Mouse (Mus musculus) limb, embryonic 12.5 days (tissue): ENCODE measurements at regions not wholly inside any gene's neighbourhood (a gene's known extent, or its start where the extent isn't known, plus 50 kb on each side); places are given as distances from the start of the nearest gene placed in this dataset.

Experiments used
- ATAC-seq: fragments of 200-750 bp; cut with Nextera tagmentation; 2 replicates; pipeline ENCODE4 v1.8.0; 2017; ENCODE audit warnings: low read depth, moderate TSS enrichment; ENCODE audit not compliant: insufficient number of reproducible peaks, insufficient read depth, low FRiP score, low TSS enrichment
- H3K27ac ChIP-seq: fragments of 300-500 bp; sonication (generic); 2 replicates; pipeline ENCODE4 v1.5.1; 2016; ENCODE audit warnings: mild to moderate bottlenecking, moderate library complexity
- H3K27me3 ChIP-seq: fragments of 300-500 bp; sonication (generic); 2 replicates; pipeline ENCODE4 v1.6.1; 2016; ENCODE audit warnings: mild to moderate bottlenecking, moderate library complexity
- H3K36me3 ChIP-seq: fragments of 300-500 bp; sonication (generic); 2 replicates; pipeline ENCODE4 v1.6.1; 2016; ENCODE audit warnings: mild to moderate bottlenecking, moderate library complexity
- H3K4me1 ChIP-seq: fragments of 300-500 bp; sonication (generic); replicated peaks from 2 replicates; pipeline ENCODE4 v1.6.1; 2016
- H3K4me2 ChIP-seq: fragments of 300-500 bp; sonication (generic); 2 replicates; pipeline ENCODE4 v1.6.1; 2016; ENCODE audit warnings: mild to moderate bottlenecking, moderate library complexity
- H3K4me3 ChIP-seq: fragments of 300-500 bp; sonication (generic); replicated peaks from 2 replicates; pipeline ENCODE4 v1.5.1; 2016; ENCODE audit warnings: mild to moderate bottlenecking
- H3K9ac ChIP-seq: fragments of 300-500 bp; sonication (generic); replicated peaks from 2 replicates; pipeline ENCODE4 v1.6.1; 2016; ENCODE audit warnings: mild to moderate bottlenecking, moderate library complexity
- H3K9me3 ChIP-seq: fragments of 300-500 bp; sonication (generic); 2 replicates; pipeline ENCODE4 v1.6.1; 2016; ENCODE audit warnings: mild to moderate bottlenecking, moderate library complexity
- WGBS: fragments of 180-500 bp; shearing (Covaris S2); methylation state at CpG from one replicate; pipeline ENCODE4 v1.1.7; 2016; 5-methylcytosine and 5-hydroxymethylcytosine counted together

DNA sequence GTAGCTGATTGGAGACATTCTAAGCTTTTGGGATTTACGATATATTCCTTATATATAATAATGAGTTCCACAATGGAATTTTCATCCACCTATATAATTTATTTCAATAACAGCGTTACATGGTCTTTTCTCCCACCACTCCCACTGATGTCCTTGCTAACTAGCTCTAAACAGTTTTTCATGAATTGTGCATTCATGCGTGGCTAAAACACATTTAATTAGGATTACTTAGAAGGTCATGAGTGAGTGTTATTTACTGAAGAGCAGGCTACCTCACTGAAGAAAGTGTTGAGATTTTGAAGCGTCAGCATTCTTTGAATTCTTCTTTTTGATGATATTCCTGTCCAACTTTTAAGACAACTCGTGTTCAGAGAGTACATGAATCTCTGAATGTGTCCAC lies 245.1 kb upstream of the Kcnj16 start:
- Histone ChIP-seq H3K27ac (no peak overlapping the region), H3K4me2 (no peak overlapping the region), H3K9me3 (no peaks in the 10 kb centered on the region), H3K36me3 (no peaks in the 10 kb centered on the region), H3K4me3 (no peak overlapping the region), H3K9ac (no peak overlapping the region), H3K27me3 (no peaks in the 10 kb centered on the region), H3K4me1 (no peaks in the 10 kb centered on the region)
- WGBS, result 85% methylated on average over 5 of the region's 5 CpGs
- ATAC-seq, result no peak

DNA sequence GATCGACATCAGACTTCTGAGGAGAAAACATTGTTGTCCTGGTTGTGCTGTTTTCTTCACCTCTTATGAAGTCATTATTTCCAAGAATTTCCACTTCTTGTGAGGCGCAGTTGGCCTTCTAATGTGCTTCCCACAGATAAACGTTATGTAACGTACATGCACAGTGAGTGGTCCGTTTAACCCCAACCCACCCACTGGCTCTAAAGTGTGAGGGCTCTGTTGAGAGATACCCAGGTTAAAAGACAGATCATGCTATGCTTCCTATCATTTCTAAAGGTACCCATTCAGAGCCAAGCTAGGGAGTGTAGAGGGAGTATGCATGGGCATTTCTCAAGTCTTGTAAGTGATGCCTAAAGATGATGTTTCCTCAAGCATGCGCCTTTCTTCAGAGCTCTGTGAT lies 243.9 kb upstream of the Kcnj16 start:
- H3K4me1 ChIP-seq, result no peaks in the 10 kb centered on the region
- no peak overlapping the region for H3K4me2 ChIP-seq
- H3K27me3 ChIP-seq, result no peaks in the 10 kb centered on the region
- H3K9me3 ChIP-seq, result no peaks in the 10 kb centered on the region
- H3K36me3 ChIP-seq, result no peaks in the 10 kb centered on the region
- H3K27ac ChIP-seq, result no peak overlapping the region
- WGBS, result 85% methylated on average over 6 of the region's 6 CpGs
- no peak overlapping the region for H3K4me3 ChIP-seq
- no peak for ATAC-seq
- H3K9ac ChIP-seq, result no peak overlapping the region

- Histone ChIP-seq H3K4me2 (no peak overlapping the region), H3K36me3 (no peaks in the 10 kb centered on the region), H3K27ac (no peak overlapping the region), H3K4me3 (no peak overlapping the region), H3K27me3 (no peaks in the 10 kb centered on the region), H3K4me1 (no peaks in the 10 kb centered on the region), H3K9ac (no peak overlapping the region), H3K9me3 (no peaks in the 10 kb centered on the region)
- no peak for ATAC-seq
- WGBS, result 81% methylated on average over 3 of the region's 3 CpGs
These were observed 240.4 kb upstream of the Kcnj16 start for GRCm38 (mm10) chr11:110727357-110727961.

DNA sequence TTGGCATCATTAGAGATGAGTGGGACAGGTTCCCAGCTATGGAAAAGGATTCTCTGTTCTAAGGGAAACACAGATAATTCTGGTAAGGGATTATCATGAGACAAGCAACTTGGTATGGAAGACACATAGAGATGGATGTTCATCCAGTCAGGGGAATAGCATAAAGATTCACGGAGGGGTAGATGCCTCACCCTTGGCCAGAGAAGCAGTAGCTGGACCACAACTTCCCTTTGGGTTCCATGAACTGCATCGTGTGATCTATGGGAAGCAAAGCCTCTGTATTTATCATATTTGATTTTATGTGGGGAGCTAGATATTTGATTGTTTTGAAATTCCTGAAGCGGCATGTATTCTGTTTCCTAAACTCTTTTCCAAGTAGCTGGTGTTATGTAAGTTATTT lies 236.3 kb upstream of the Kcnj16 start:
- Histone ChIP-seq H3K9me3 (no peaks in the 10 kb centered on the region), H3K36me3 (no peaks in the 10 kb centered on the region), H3K4me2 (no peak overlapping the region), H3K4me1 (no peaks in the 10 kb centered on the region), H3K4me3 (no peak overlapping the region), H3K27me3 (no peaks in the 10 kb centered on the region), H3K27ac (no peak overlapping the region), H3K9ac (no peak overlapping the region)
- ATAC-seq, result no peak
- 90% methylated on average over 3 of the region's 3 CpGs for WGBS

DNA sequence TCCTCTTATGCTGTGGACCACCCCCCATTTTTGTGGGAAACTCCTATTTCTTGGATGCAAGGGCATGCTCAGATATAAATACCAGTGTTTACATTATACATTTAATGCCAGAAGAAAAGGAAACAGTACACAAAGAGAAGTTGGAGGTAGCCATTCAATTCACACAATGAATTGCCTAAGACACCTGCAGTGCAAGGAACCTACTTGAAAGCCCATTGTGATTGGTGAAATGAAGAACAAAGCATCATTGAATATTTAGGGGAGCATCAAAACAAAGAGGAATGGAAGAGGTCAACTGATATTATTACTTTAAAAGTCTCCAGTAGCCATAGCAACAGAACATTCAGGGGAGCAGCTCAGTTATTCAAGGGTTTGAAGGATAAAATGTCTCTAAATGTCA lies 193.7 kb upstream of the Kcnj16 start:
- H3K27me3 ChIP-seq, result no peaks in the 10 kb centered on the region
- H3K9me3 ChIP-seq, result no peaks in the 10 kb centered on the region
- ATAC-seq, result no peak
- H3K27ac ChIP-seq, result no peak overlapping the region
- no peak overlapping the region for H3K9ac ChIP-seq
- no peaks in the 10 kb centered on the region for H3K36me3 ChIP-seq
- no peak overlapping the region for H3K4me2 ChIP-seq
- no peaks in the 10 kb centered on the region for H3K4me1 ChIP-seq
- no peak overlapping the region for H3K4me3 ChIP-seq

- H3K9ac ChIP-seq, result no peak overlapping the region
- WGBS, result 59% methylated on average over 3 of the region's 3 CpGs
- no peaks in the 10 kb centered on the region for H3K36me3 ChIP-seq
- H3K27ac ChIP-seq, result no peak overlapping the region
- ATAC-seq, result no peak
- H3K9me3 ChIP-seq, result peaks cover 5% of the 10 kb centered on the region; the same call in 1 of the 2 replicates
- H3K4me3 ChIP-seq, result no peak overlapping the region
- H3K4me2 ChIP-seq, result no peak overlapping the region
- H3K27me3 ChIP-seq, result no peaks in the 10 kb centered on the region
- peaks cover 4% of the 10 kb centered on the region; the same call in 1 of the 2 replicates for H3K4me1 ChIP-seq
These were observed 186.1 kb upstream of the Kcnj16 start for GRCm38 (mm10) chr11:110781492-110782276.

- no peak overlapping the region for H3K4me2 ChIP-seq
- H3K36me3 ChIP-seq, result no peaks in the 10 kb centered on the region
- H3K9me3 ChIP-seq, result peaks cover 5% of the 10 kb centered on the region; the same call in 1 of the 2 replicates
- H3K4me3 ChIP-seq, result no peak overlapping the region
- H3K4me1 ChIP-seq, result no peaks in the 10 kb centered on the region
- no peak for ATAC-seq
- WGBS, result 84% methylated on average over 4 of the region's 4 CpGs
- H3K9ac ChIP-seq, result no peak overlapping the region
- H3K27me3 ChIP-seq, result no peaks in the 10 kb centered on the region
- no peak overlapping the region for H3K27ac ChIP-seq
These were observed 178.3 kb upstream of the Kcnj16 start for GRCm38 (mm10) chr11:110789537-110789936.

- Histone ChIP-seq H3K4me2 (no peak overlapping the region), H3K27me3 (no peaks in the 10 kb centered on the region), H3K9ac (no peak overlapping the region), H3K4me1 (peaks cover 16% of the 10 kb centered on the region; the same call in 1 of the 2 replicates), H3K27ac (no peak overlapping the region), H3K36me3 (no peaks in the 10 kb centered on the region), H3K9me3 (no peaks in the 10 kb centered on the region), H3K4me3 (no peak overlapping the region)
- 81% methylated on average over 8 of the region's 8 CpGs for WGBS
- ATAC-seq, result no peak
These were observed 167.8 kb upstream of the Kcnj16 start for GRCm38 (mm10) chr11:110799887-110800578.

DNA sequence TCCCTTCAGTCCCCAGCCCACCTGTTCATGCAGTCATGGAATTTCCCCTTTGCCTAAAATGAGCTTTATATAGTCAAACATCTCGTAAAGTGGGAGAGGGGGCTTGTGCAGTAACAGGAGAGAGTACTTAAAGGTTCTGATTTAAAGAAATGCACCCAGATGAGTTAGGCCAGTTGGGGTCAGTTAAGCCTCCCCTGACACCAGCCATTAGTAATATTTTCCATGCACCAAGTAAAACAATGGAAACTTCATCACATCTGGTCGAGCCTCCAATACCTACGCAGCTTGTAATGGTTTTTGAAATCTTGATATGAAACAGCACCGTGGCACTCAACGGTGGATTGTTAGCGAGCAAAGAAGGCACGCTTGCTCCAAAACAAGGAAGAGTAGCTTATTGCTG lies 165.8 kb upstream of the Kcnj16 start:
- Histone ChIP-seq H3K36me3 (no peaks in the 10 kb centered on the region), H3K9me3 (no peaks in the 10 kb centered on the region), H3K4me3 (no peak overlapping the region), H3K9ac (no peak overlapping the region), H3K4me2 (no peak overlapping the region), H3K4me1 (peaks cover 16% of the 10 kb centered on the region; the same call in 1 of the 2 replicates), H3K27me3 (no peaks in the 10 kb centered on the region), H3K27ac (peak overlapping the region; percentile 66)
- peak; percentile 59; the same call in 1 of the 2 replicates for ATAC-seq
- WGBS, result 44% methylated on average over 7 of the region's 7 CpGs

DNA sequence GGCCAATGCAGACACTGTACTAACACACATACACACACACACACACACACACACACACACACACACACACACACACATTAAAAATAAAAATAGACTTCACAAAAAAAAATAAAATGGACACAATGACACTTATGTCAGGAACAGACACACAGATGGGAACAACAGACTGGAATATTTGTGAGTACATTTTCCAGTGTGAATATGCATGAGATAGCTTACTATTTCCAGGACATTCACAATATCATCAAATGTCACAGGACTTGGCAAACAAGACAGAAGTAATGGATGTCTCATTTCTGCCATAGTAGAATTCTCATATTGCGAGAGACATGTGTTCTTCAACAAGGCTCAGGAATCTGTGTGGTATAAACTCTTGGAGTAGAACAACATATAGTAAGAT lies 163.8 kb upstream of the Kcnj16 start:
- H3K27me3 ChIP-seq, result no peaks in the 10 kb centered on the region
- no peak overlapping the region for H3K27ac ChIP-seq
- H3K4me1 ChIP-seq, result peaks cover 22% of the 10 kb centered on the region; the same call in 1 of the 2 replicates
- H3K36me3 ChIP-seq, result no peaks in the 10 kb centered on the region
- 89% methylated on average over 1 of the region's 1 CpGs for WGBS
- no peak overlapping the region for H3K9ac ChIP-seq
- no peaks in the 10 kb centered on the region for H3K9me3 ChIP-seq
- H3K4me3 ChIP-seq, result no peak overlapping the region
- ATAC-seq, result no peak
- no peak overlapping the region for H3K4me2 ChIP-seq

- WGBS, result 88% methylated on average over 6 of the region's 6 CpGs
- Histone ChIP-seq H3K27me3 (no peaks in the 10 kb centered on the region), H3K36me3 (no peaks in the 10 kb centered on the region), H3K4me1 (peaks cover 10% of the 10 kb centered on the region; the same call in 1 of the 2 replicates), H3K4me2 (no peak overlapping the region), H3K4me3 (no peak overlapping the region), H3K27ac (no peak overlapping the region), H3K9ac (no peak overlapping the region), H3K9me3 (no peaks in the 10 kb centered on the region)
- ATAC-seq, result no peak
These were observed 154.7 kb upstream of the Kcnj16 start for GRCm38 (mm10) chr11:110813137-110813536.
